Mouse (Mus musculus) heart, postnatal 0 days (tissue): ENCODE results near the gene Abat. TPM values are rescaled to one million over a fixed set of nuclear protein-coding genes. Genes with fewer than 3 reads are reported as not detected.

ENCODE experiments used
- ATAC-seq: fragments of 200-750 bp; cut with Nextera tagmentation; 2 replicates; pipeline ENCODE4 v1.8.0; 2017; ENCODE audit warnings: low read depth, moderate number of reproducible peaks, moderate library complexity; ENCODE audit not compliant: insufficient read depth
- DNase-seq: peaks from one replicate; pipeline ENCODE4 v3.0.0-alpha.2; 2016; ENCODE audit warnings: low spot score
- H3K27ac ChIP-seq: fragments of 300-500 bp; sonication (generic); 2 replicates; pipeline ENCODE4 v1.5.1; 2014; ENCODE audit warnings: low read depth, mild to moderate bottlenecking
- H3K27me3 ChIP-seq: fragments of 300-500 bp; sonication (generic); 2 replicates; pipeline ENCODE4 v1.6.1; 2014; ENCODE audit warnings: low read length, mixed read lengths; ENCODE audit not compliant: control insufficient read depth, insufficient read depth
- H3K36me3 ChIP-seq: fragments of 300-500 bp; sonication (generic); replicated peaks from 2 replicates; pipeline ENCODE4 v1.6.1; 2014; ENCODE audit warnings: low read length, mixed read lengths; ENCODE audit not compliant: control insufficient read depth, insufficient read depth
- H3K4me1 ChIP-seq: fragments of 300-500 bp; sonication (generic); 2 replicates; pipeline ENCODE4 v1.6.1; 2014; ENCODE audit warnings: antibody characterized with exemption; ENCODE audit not compliant: control insufficient read depth, insufficient read depth
- H3K4me2 ChIP-seq: fragments of 300-500 bp; sonication (generic); 2 replicates; pipeline ENCODE4 v1.6.1; 2014; ENCODE audit warnings: low read depth, mild to moderate bottlenecking, low read length, moderate library complexity
- H3K4me3 ChIP-seq: fragments of 300-500 bp; sonication (generic); 2 replicates; pipeline ENCODE4 v1.5.1; 2014; ENCODE audit warnings: low read depth, low read length
- H3K9ac ChIP-seq: fragments of 300-500 bp; sonication (generic); replicated peaks from 2 replicates; pipeline ENCODE4 v1.6.1; 2014; ENCODE audit warnings: low read depth, low read length, mixed read lengths
- H3K9me3 ChIP-seq: fragments of 300-500 bp; sonication (generic); replicated peaks from 2 replicates; pipeline ENCODE4 v1.6.1; 2016; ENCODE audit warnings: low read length; ENCODE audit not compliant: control insufficient read depth
- CTCF ChIP-seq: IDR thresholded peaks from 2 replicates; pipeline ENCODE4 v1.5.1; 2016; ENCODE audit warnings: antibody characterized with exemption, control low read depth, low read depth
- EP300 ChIP-seq: IDR thresholded peaks from 2 replicates; pipeline ENCODE4 v1.6.1; 2016; ENCODE audit warnings: antibody characterized with exemption, low read depth
- WGBS: fragments of 180-500 bp; shearing (Covaris S2); extraction: QIAGEN DNeasy Blood & Tissue Kit; methylation state at CpG from one replicate; pipeline ENCODE4 v1.1.7; 2014; 5-methylcytosine and 5-hydroxymethylcytosine counted together
- microRNA-seq: library from miRNA; unstranded; fragments of <30 nt; microRNA quantifications from one replicate; pipeline ENCODE4, GENCODE M21; 2016
- polyA plus RNA-seq: library from polyadenylated mRNA; unstranded; fragments of >200 nt; fragmentation: Nextera tagmentation; extraction: Ambion mirVana; gene quantifications from 2 replicates; pipeline ENCODE4 v1.2.1, GENCODE M21; 2015
- total RNA-seq: library from RNA; depleted of rRNA; stranded (reverse); fragments of >200 nt; gene quantifications from 2 replicates; pipeline ENCODE4 v1.2.3, GENCODE M21; 2014; ENCODE audit warnings: low replicate concordance; rRNA removed

The Abat gene
- total and polyA plus RNA-seq, 2 experiments from 2014 or later, result 9.9 to 15.8 TPM

GRCm38 (mm10) chr16:8667261-8667660 is 154.0 kb downstream of the Abat start:
- Histone ChIP-seq H3K36me3 (0 out of 2 replicates have a peak, but pooled peaks cover 6% of the 10 kb centered on the region), H3K9me3 (no peaks in the 10 kb centered on the region), H3K27ac (peak overlapping the region; percentile 81), H3K9ac (0 out of 2 replicates have a peak overlapping the region, but pooled peaks have one; percentile 10), H3K4me2 (peak overlapping the region; percentile 11; the same call in 1 of the 2 replicates), H3K4me3 (no peak overlapping the region), H3K27me3 (no peaks in the 10 kb centered on the region), H3K4me1 (peaks cover 50% of the 10 kb centered on the region)
- DNase-seq, result peak; percentile 46
- 52% methylated on average over 7 of the region's 7 CpGs for WGBS
- ATAC-seq, result no peak
- TF ChIP-seq CTCF (no peak), EP300 (no peak)

DNA sequence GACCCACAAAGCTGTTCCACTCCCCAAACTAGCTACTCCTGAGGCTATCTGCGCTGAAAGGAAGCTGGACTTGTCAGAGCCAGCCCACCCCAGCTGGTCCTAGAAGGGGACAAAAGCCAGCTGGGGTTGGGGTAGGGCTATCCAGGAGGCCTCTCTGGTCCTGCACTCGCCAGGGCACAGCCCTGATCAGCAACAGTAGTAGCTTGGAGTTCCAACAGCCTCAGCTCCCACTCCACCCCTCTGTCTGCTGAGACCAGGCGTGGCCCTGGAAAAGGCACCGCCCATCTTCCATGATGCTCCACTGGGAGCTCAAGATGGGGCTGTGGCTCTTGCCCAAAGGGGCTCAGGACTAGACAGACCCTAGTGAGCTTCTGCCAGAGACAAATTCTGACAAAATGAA is 154.6 kb downstream of the Abat start:
- Histone ChIP-seq H3K4me1 (peaks cover 50% of the 10 kb centered on the region), H3K27me3 (no peaks in the 10 kb centered on the region), H3K4me3 (no peak overlapping the region), H3K9me3 (no peaks in the 10 kb centered on the region), H3K9ac (0 out of 2 replicates have a peak overlapping the region, but pooled peaks have one; percentile 10), H3K4me2 (peak overlapping the region; percentile 11; the same call in 1 of the 2 replicates), H3K27ac (peak overlapping the region; percentile 81), H3K36me3 (0 out of 2 replicates have a peak, but pooled peaks cover under 1% of the 10 kb centered on the region)
- TF ChIP-seq EP300 (no peak), CTCF (no peak)
- ATAC-seq, result no peak
- WGBS, result 58% methylated on average over 4 of the region's 4 CpGs
- DNase-seq, result no peak

DNA sequence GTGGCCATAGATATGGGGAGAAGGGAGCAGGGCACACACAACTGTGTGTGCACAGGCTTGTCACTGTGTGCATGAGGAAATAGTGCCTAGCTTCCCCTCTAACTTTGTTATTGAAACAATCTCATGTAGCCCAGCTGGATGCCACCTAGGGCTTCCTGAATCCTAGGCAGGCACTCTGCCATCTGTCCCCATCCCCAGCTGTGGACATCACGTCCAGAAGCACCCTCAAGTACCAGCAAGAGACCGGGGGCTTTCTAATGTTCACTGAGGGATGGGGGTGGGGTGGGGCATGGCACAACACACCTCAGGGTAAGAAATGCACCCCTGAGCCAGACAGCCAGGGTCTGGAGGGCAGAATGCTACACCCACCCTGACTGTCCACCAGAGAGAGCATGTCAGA is 155.2 kb downstream of the Abat start:
- Histone ChIP-seq H3K27ac (peak overlapping the region; percentile 81), H3K36me3 (no peaks in the 10 kb centered on the region), H3K27me3 (no peaks in the 10 kb centered on the region), H3K4me2 (no peak overlapping the region), H3K9ac (no peak overlapping the region), H3K9me3 (no peaks in the 10 kb centered on the region), H3K4me3 (no peak overlapping the region), H3K4me1 (peaks cover 50% of the 10 kb centered on the region)
- WGBS, result 52% methylated on average over 2 of the region's 2 CpGs
- ATAC-seq (no peak), DNase-seq (no peak)
- TF ChIP-seq CTCF, result no peak
- no peak for TF ChIP-seq EP300

- Histone ChIP-seq H3K9me3 (no peaks in the 10 kb centered on the region), H3K4me3 (no peak overlapping the region), H3K27me3 (no peaks in the 10 kb centered on the region), H3K27ac (peak overlapping the region; percentile 30; the same call in 1 of the 2 replicates), H3K36me3 (no peaks in the 10 kb centered on the region), H3K9ac (no peak overlapping the region), H3K4me2 (peak overlapping the region; percentile 79), H3K4me1 (peaks cover 50% of the 10 kb centered on the region)
- TF ChIP-seq CTCF (no peak), EP300 (no peak)
- ATAC-seq, result no peak
- 54% methylated on average over 5 of the region's 5 CpGs for WGBS
- DNase-seq, result no peak
Observed at GRCm38 (mm10) chr16:8669432-8669831, 156.2 kb downstream of the Abat start.

- 16% methylated on average over 15 of the region's 15 CpGs for WGBS
Observed at GRCm38 (mm10) chr16:8670041-8671035, 157.1 kb downstream of the Abat start.

More at GRCm38 (mm10) chr16:8670041-8671035, 157.1 kb downstream of the Abat start:
- H3K9ac ChIP-seq, result peak overlapping the region; percentile 51
- peak overlapping the region; percentile 88 for H3K27ac ChIP-seq
- H3K36me3 ChIP-seq, result no peaks in the 10 kb centered on the region
- H3K4me1 ChIP-seq, result peaks cover 50% of the 10 kb centered on the region
- H3K4me3 ChIP-seq, result peak overlapping the region; percentile 72
- no peak for ATAC-seq
- no peaks in the 10 kb centered on the region for H3K9me3 ChIP-seq
- H3K4me2 ChIP-seq, result peak overlapping the region; percentile 79
- TF ChIP-seq CTCF (no peak), EP300 (no peak)
- no peak for DNase-seq
- H3K27me3 ChIP-seq, result no peaks in the 10 kb centered on the region

Small RNA genes lying within 50 kb of the gene (microRNA-seq; reads per million reads assigned to microRNA genes)
- not detected for gene Gm22137

Other genes starting within 250 kb of the Abat start
- not detected in 2 replicates for gene Tmem114, start 88.3 kb upstream of the Abat start, total RNA-seq
- gene Tmem114, start 88.3 kb upstream of the Abat start, polyA plus RNA-seq, result not detected in 2 replicates
- gene Mettl22, start 42.6 kb upstream of the Abat start, total RNA-seq, result 26.4 and 78.3 TPM in 2 replicates
- gene Mettl22, start 42.6 kb upstream of the Abat start, polyA plus RNA-seq, result 38.7 and 43.4 TPM in 2 replicates
- gene Pmm2, start 124.2 kb downstream of the Abat start, total RNA-seq, result 26.2 and 26.8 TPM in 2 replicates
- gene Pmm2, start 124.2 kb downstream of the Abat start, polyA plus RNA-seq, result 34.4 and 36.6 TPM in 2 replicates
- 14.3 and 21.8 TPM in 2 replicates for gene Tmem186, start 124.3 kb downstream of the Abat start, total RNA-seq
- gene Tmem186, start 124.3 kb downstream of the Abat start, polyA plus RNA-seq, result 13.8 and 14.8 TPM in 2 replicates
- 71.6 and 76.6 TPM in 2 replicates for gene Carhsp1, start 158.7 kb downstream of the Abat start, total RNA-seq
- gene Carhsp1, start 158.7 kb downstream of the Abat start, polyA plus RNA-seq, result 42.7 TPM in 2 replicates
- gene Gm5767, start 167.3 kb downstream of the Abat start, total RNA-seq, result not detected in 2 replicates
- not detected in 2 replicates for gene Gm5767, start 167.3 kb downstream of the Abat start, polyA plus RNA-seq